15 mouse cellular contexts compared by ENCODE assay signal in the genomic region with DNA sequence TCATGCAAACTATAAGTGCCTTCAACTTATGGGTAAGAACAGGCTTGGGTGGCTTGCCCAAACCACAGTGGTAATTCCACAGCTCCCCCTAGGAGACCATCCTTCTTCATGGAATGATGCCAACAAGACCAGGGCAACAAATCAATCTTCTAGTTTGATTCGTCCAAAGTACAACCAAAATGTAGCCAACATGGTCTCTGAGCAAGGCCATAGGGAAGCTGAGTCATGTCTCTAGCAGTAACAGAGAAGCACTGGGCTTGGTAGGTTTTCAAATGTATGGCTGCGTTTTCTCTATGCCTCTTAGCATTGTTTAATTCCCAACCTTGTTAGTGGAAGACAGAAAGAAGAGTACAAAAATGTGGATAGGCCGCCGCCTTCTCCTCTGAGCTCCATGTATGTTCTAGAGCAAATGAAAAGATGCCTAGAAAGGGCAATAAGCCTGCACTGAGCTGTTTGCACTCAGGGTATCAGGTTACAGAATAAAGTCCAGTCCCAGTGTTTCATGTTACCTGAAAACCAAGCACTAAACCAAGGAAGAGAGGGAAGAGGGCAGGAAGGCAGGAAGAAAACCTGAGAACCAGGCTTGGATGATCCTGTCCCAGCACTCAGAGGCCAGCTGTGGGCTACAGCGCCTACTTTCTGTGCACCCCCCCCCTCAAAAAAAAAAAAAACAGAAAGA.
DNase-seq lines count a peak whose midpoint lies in the region; ATAC-seq and TF ChIP-seq lines count a peak whose summit lies in the region.
"Had no signal": no experiment of that assay in that cellular context is flagged by ENCODE, and none has a peak within 500 bp of the region (broad histone marks: within the 10 kb centered on the region; RNA-seq: fewer than 3 reads in every experiment).

No protein-coding gene starts in this region.

- H3ac ChIP-seq in myocyte (ENCODE audit: control insufficient read depth, insufficient read length) = no peak overlapping the region

- intact Hi-C loops in heart, postnatal 10 days (cut with DNase I) = loop anchor here (5.0 kb wide), 1 partner anchor 37 kb away; no protein-coding TSS in a partner anchor
- intact Hi-C loops in left cerebral cortex, postnatal 10 days (cut with DNase I) = no loop called here

- ATAC-seq in liver, embryonic 11.5 days (replicated peaks; ENCODE audit: low FRiP score) = no peak
- ATAC-seq in intestine, embryonic 14.5 days (replicated peaks; ENCODE audit: low FRiP score, low TSS enrichment, low read depth) = peak; percentile 58
- ATAC-seq: forebrain, embryonic 13.5 days had no signal

- peaks cover 22% of the 10 kb centered on the region for H3K79me2 ChIP-seq in liver, adult 2 months (ENCODE audit: control insufficient read depth, insufficient read depth, low read length)
- peaks cover 54% of the 10 kb centered on the region for H3K79me2 ChIP-seq in myocyte (ENCODE audit: control insufficient read depth, insufficient read depth)

- TF ChIP-seq CTCF in liver, adult 2 months (IDR thresholded peaks at IDR 0.05; ENCODE audit: low read depth, low read length) = no peak

- 85% methylated on average over 5 of the region's 5 CpGs for WGBS in heart, embryonic 10.5 days
- WGBS in liver, adult 2 months = 34% methylated on average over 5 of the region's 5 CpGs
- 72% methylated on average over 5 of the region's 5 CpGs for WGBS in liver, embryonic 11.5 days
- 49% methylated on average over 5 of the region's 5 CpGs for WGBS in intestine, embryonic 14.5 days

- H3K9ac ChIP-seq in liver, adult 2 months (ENCODE audit: low read depth, low read length) = no peak overlapping the region
- H3K9ac ChIP-seq in liver, embryonic 11.5 days (ENCODE audit: low read depth, low read length) = no peak overlapping the region
- no peak overlapping the region for H3K9ac ChIP-seq in intestine, embryonic 14.5 days (ENCODE audit: low read length)
- H3K9ac ChIP-seq: forebrain, embryonic 13.5 days; hindbrain, embryonic 12.5 days had no signal

- no peaks in the 10 kb centered on the region for H3K36me3 ChIP-seq in heart, embryonic 10.5 days
- H3K36me3 ChIP-seq in liver, adult 2 months (ENCODE audit: control insufficient read depth, insufficient read depth, low read length) = no peaks in the 10 kb centered on the region
- no peaks in the 10 kb centered on the region for H3K36me3 ChIP-seq in liver, embryonic 11.5 days (ENCODE audit: control insufficient read depth, insufficient read depth, low read length)
- H3K36me3 ChIP-seq in intestine, embryonic 14.5 days (ENCODE audit: control insufficient read depth, insufficient read depth, low read length) = no peaks in the 10 kb centered on the region
- H3K36me3 ChIP-seq in myocyte (ENCODE audit: control insufficient read depth, insufficient read depth) = no peaks in the 10 kb centered on the region
- H3K36me3 ChIP-seq: G1E; hindbrain, embryonic 12.5 days had no signal

- H3K4me1 ChIP-seq in heart, embryonic 10.5 days = peaks cover 56% of the 10 kb centered on the region
- H3K4me1 ChIP-seq in liver, adult 2 months (ENCODE audit: control insufficient read depth, insufficient read depth, low read length) = peaks cover 25% of the 10 kb centered on the region
- peaks cover 32% of the 10 kb centered on the region for H3K4me1 ChIP-seq in liver, embryonic 11.5 days (replicated peaks; ENCODE audit: control insufficient read depth, insufficient read depth, low read length)
- H3K4me1 ChIP-seq in intestine, embryonic 14.5 days (replicated peaks; ENCODE audit: control insufficient read depth, insufficient read depth, low read length) = peaks cover 24% of the 10 kb centered on the region

- peak overlapping the region; percentile 52; the same call in 1 of the 2 replicates for H3K27ac ChIP-seq in heart, embryonic 10.5 days
- peak overlapping the region; percentile 57 for H3K27ac ChIP-seq in liver, adult 2 months (replicated peaks; ENCODE audit: insufficient read depth, low read depth, low read length)
- H3K27ac ChIP-seq in liver, embryonic 11.5 days (ENCODE audit: low read depth, low read length) = no peak overlapping the region
- H3K27ac ChIP-seq in intestine, embryonic 14.5 days (ENCODE audit: low read depth) = peak overlapping the region; percentile 47; the same call in 1 of the 2 replicates
- H3K27ac ChIP-seq: forebrain, embryonic 13.5 days; hindbrain, embryonic 12.5 days had no signal

- no peaks in the 10 kb centered on the region for H3K9me3 ChIP-seq in heart, embryonic 10.5 days
- H3K9me3 ChIP-seq in liver, embryonic 11.5 days (ENCODE audit: control insufficient read depth, low read length) = no peaks in the 10 kb centered on the region
- no peaks in the 10 kb centered on the region for H3K9me3 ChIP-seq in intestine, embryonic 14.5 days (ENCODE audit: control insufficient read depth, low read length)
- H3K9me3 ChIP-seq: forebrain, embryonic 13.5 days; G1E; hindbrain, embryonic 12.5 days had no signal

- H3K4me3 ChIP-seq in heart, embryonic 10.5 days = no peak overlapping the region
- H3K4me3 ChIP-seq in liver, adult 2 months (ENCODE audit: insufficient read depth, low read depth, low read length) = no peak overlapping the region
- H3K4me3 ChIP-seq in liver, embryonic 11.5 days (ENCODE audit: low read depth, low read length) = no peak overlapping the region
- no peak overlapping the region for H3K4me3 ChIP-seq in intestine, embryonic 14.5 days (ENCODE audit: low read depth, low read length)
- no peak overlapping the region for H3K4me3 ChIP-seq in myocyte
- H3K4me3 ChIP-seq: forebrain, embryonic 13.5 days; hindbrain, embryonic 12.5 days had no signal

- TF ChIP-seq POLR2A in liver, adult 2 months (IDR thresholded peaks at IDR 0.05; ENCODE audit: extremely low read depth, insufficient read depth, low read length) = no peak
- TF ChIP-seq POLR2A in myocyte (IDR thresholded peaks at IDR 0.05; ENCODE audit: insufficient read length, low read depth) = no peak

- H3K27me3 ChIP-seq in heart, embryonic 10.5 days (ENCODE audit: insufficient read depth, poor library complexity, severe bottlenecking) = no peaks in the 10 kb centered on the region
- no peaks in the 10 kb centered on the region for H3K27me3 ChIP-seq in liver, adult 2 months (ENCODE audit: control insufficient read depth, insufficient read depth, low read length)
- no peaks in the 10 kb centered on the region for H3K27me3 ChIP-seq in liver, embryonic 11.5 days (replicated peaks; ENCODE audit: control insufficient read depth, insufficient read depth, low read length)
- no peaks in the 10 kb centered on the region for H3K27me3 ChIP-seq in intestine, embryonic 14.5 days (replicated peaks; ENCODE audit: control insufficient read depth, insufficient read depth, low read length)
- no peaks in the 10 kb centered on the region for H3K27me3 ChIP-seq in myocyte (ENCODE audit: control insufficient read depth, insufficient read depth, insufficient read length)
- H3K27me3 ChIP-seq: forebrain, embryonic 13.5 days; hindbrain, embryonic 12.5 days had no signal

- DNase-seq in heart, embryonic 10.5 days (ENCODE audit: low spot score) = no peak
- no peak for DNase-seq in heart, postnatal 10 days
- peak; percentile 81 for DNase-seq in liver, adult 2 months (ENCODE audit: extremely low read depth, low read depth, low spot score)
- DNase-seq in liver, embryonic 11.5 days (ENCODE audit: low spot score) = no peak
- no peak for DNase-seq in intestine, embryonic 14.5 days (ENCODE audit: low spot score)
- no peak for DNase-seq in left cerebral cortex, adult 11 months (ENCODE audit: low spot score)
- DNase-seq in left cerebral cortex, postnatal 10 days (ENCODE audit: extremely low spot score in 1 of 2, low spot score in 2 of 2) = no peak
- DNase-seq: cerebellum, adult 11-12 months; embryo, embryonic 11 days; gastrocnemius, postnatal 25 days; left cerebral cortex, postnatal 4 days had no signal

- no peak overlapping the region for H3K4me2 ChIP-seq in liver, embryonic 11.5 days
- no peak overlapping the region for H3K4me2 ChIP-seq in intestine, embryonic 14.5 days (ENCODE audit: low read length)
- H3K4me2 ChIP-seq in myocyte (ENCODE audit: low read depth) = peak overlapping the region; percentile 78
- H3K4me2 ChIP-seq: forebrain, embryonic 13.5 days; hindbrain, embryonic 12.5 days had no signal

TF ChIP-seq in myocyte, 11 proteins besides CTCF, POLR2A, EP300 and RAD21:
- TF ChIP-seq SRF (IDR thresholded peaks at IDR 0.05; ENCODE audit: control insufficient read depth, insufficient read length, low read depth) (no peak), MYOD1 (IDR thresholded peaks at IDR 0.05; ENCODE audit: control insufficient read depth in 1 of 3, insufficient read length in 2 of 3, low read depth in 2 of 3) (no peak), POLR2AphosphoS2 (IDR thresholded peaks at IDR 0.05; ENCODE audit: insufficient read length, low read depth) (no peak), CEBPB (IDR thresholded peaks at IDR 0.05; ENCODE audit: insufficient read depth, poor library complexity, severe bottlenecking) (no peak), TCF12 (IDR thresholded peaks at IDR 0.05; ENCODE audit: insufficient read depth, poor library complexity, severe bottlenecking) (no peak), USF1 (IDR thresholded peaks at IDR 0.05; ENCODE audit: low read depth) (no peak), REST (IDR thresholded peaks at IDR 0.05; ENCODE audit: insufficient read depth, insufficient read length) (no peak), TCF3 (IDR thresholded peaks at IDR 0.05; ENCODE audit: insufficient read length, low read depth) (no peak), E2F4 (IDR thresholded peaks at IDR 0.05; ENCODE audit: insufficient read depth) (no peak), MAX (IDR thresholded peaks at IDR 0.05; ENCODE audit: low read depth) (no peak), MYOG (IDR thresholded peaks at IDR 0.05; ENCODE audit: control insufficient read depth in 1 of 3, insufficient read depth in 1 of 3, insufficient read length in 2 of 3, low read depth in 2 of 3) (no peak)
